Mouse (Mus musculus): ENCODE results near the gene Itsn1. TPM values are rescaled to one million over a fixed set of nuclear protein-coding genes. Genes with fewer than 3 reads are reported as not detected.

Gene Itsn1
- polyA plus RNA-seq, 1 experiment = 49.2 TPM

GRCm38 (mm10) chr16:91779576-91779975, 50.5 kb downstream of the Itsn1 start:
- Histone ChIP-seq H3K4me3 (replicated peaks) (no peak overlapping the region), H3K4me1 (peaks cover 37% of the 10 kb centered on the region), H3K36me3 (replicated peaks; ENCODE audit: low read length) (peaks cover 14% of the 10 kb centered on the region), H3K27me3 (replicated peaks) (peaks cover 81% of the 10 kb centered on the region), H3K9me3 (no peaks in the 10 kb centered on the region)
- no peak for TF ChIP-seq GATA1 (IDR thresholded peaks at IDR 0.05; ENCODE audit: borderline replicate concordance, low read length)
- TF ChIP-seq FLI1 (IDR thresholded peaks at IDR 0.05; ENCODE audit: low read length) = no peak

GRCm38 (mm10) chr16:91780151-91780550, 51.1 kb downstream of the Itsn1 start:
- TF ChIP-seq FLI1 (IDR thresholded peaks at IDR 0.05; ENCODE audit: low read length) = no peak
- no peak for TF ChIP-seq GATA1 (IDR thresholded peaks at IDR 0.05; ENCODE audit: borderline replicate concordance, low read length)
- Histone ChIP-seq H3K4me1 (peaks cover 41% of the 10 kb centered on the region), H3K4me3 (replicated peaks) (no peak overlapping the region), H3K36me3 (replicated peaks; ENCODE audit: low read length) (peaks cover 19% of the 10 kb centered on the region), H3K9me3 (no peaks in the 10 kb centered on the region), H3K27me3 (replicated peaks) (peaks cover 81% of the 10 kb centered on the region)

- H3K36me3 ChIP-seq (replicated peaks; ENCODE audit: low read length) = peaks cover 25% of the 10 kb centered on the region
- TF ChIP-seq FLI1 (IDR thresholded peaks at IDR 0.05; ENCODE audit: low read length) = no peak
- TF ChIP-seq GATA1 (IDR thresholded peaks at IDR 0.05; ENCODE audit: borderline replicate concordance, low read length) = no peak
- H3K4me3 ChIP-seq (replicated peaks) = no peak overlapping the region
- no peaks in the 10 kb centered on the region for H3K9me3 ChIP-seq
- H3K4me1 ChIP-seq = peaks cover 47% of the 10 kb centered on the region
- H3K27me3 ChIP-seq (replicated peaks) = peaks cover 84% of the 10 kb centered on the region
Measured at GRCm38 (mm10) chr16:91780826-91781225, 51.7 kb downstream of the Itsn1 start.

GRCm38 (mm10) chr16:91783191-91783590, 54.1 kb downstream of the Itsn1 start:
- Histone ChIP-seq H3K4me3 (replicated peaks) (no peak overlapping the region), H3K27me3 (replicated peaks) (peaks cover 87% of the 10 kb centered on the region), H3K36me3 (replicated peaks; ENCODE audit: low read length) (peaks cover 45% of the 10 kb centered on the region), H3K4me1 (peaks cover 57% of the 10 kb centered on the region), H3K9me3 (peaks cover 2% of the 10 kb centered on the region)
- no peak for TF ChIP-seq GATA1 (IDR thresholded peaks at IDR 0.05; ENCODE audit: borderline replicate concordance, low read length)
- TF ChIP-seq FLI1 (IDR thresholded peaks at IDR 0.05; ENCODE audit: low read length) = no peak

- TF ChIP-seq FLI1 (IDR thresholded peaks at IDR 0.05; ENCODE audit: low read length) = no peak
- no peak for TF ChIP-seq GATA1 (IDR thresholded peaks at IDR 0.05; ENCODE audit: borderline replicate concordance, low read length)
- Histone ChIP-seq H3K9me3 (peaks cover 8% of the 10 kb centered on the region), H3K4me1 (peaks cover 68% of the 10 kb centered on the region), H3K4me3 (replicated peaks) (no peak overlapping the region), H3K36me3 (replicated peaks; ENCODE audit: low read length) (peaks cover 50% of the 10 kb centered on the region), H3K27me3 (replicated peaks) (peaks cover 92% of the 10 kb centered on the region)
Measured at GRCm38 (mm10) chr16:91784298-91784697, 55.2 kb downstream of the Itsn1 start.

GRCm38 (mm10) chr16:91786425-91786824, 57.3 kb downstream of the Itsn1 start:
- peaks cover 8% of the 10 kb centered on the region for H3K9me3 ChIP-seq
- peaks cover 57% of the 10 kb centered on the region for H3K36me3 ChIP-seq (replicated peaks; ENCODE audit: low read length)
- TF ChIP-seq GATA1 (IDR thresholded peaks at IDR 0.05; ENCODE audit: borderline replicate concordance, low read length) (no peak), FLI1 (IDR thresholded peaks at IDR 0.05; ENCODE audit: low read length) (no peak)
- no peak overlapping the region for H3K4me3 ChIP-seq (replicated peaks)
- peaks cover 76% of the 10 kb centered on the region for H3K4me1 ChIP-seq
- peaks cover 79% of the 10 kb centered on the region for H3K27me3 ChIP-seq (replicated peaks)

- Histone ChIP-seq H3K4me3 (replicated peaks) (peak overlapping the region; percentile 80), H3K27me3 (replicated peaks) (peaks cover 56% of the 10 kb centered on the region), H3K36me3 (replicated peaks; ENCODE audit: low read length) (peaks cover 52% of the 10 kb centered on the region), H3K4me1 (peaks cover 99% of the 10 kb centered on the region), H3K9me3 (peaks cover 8% of the 10 kb centered on the region)
- TF ChIP-seq GATA1 (IDR thresholded peaks at IDR 0.05; ENCODE audit: borderline replicate concordance, low read length) (peak; percentile 96; the same call in 2 of the 3 replicates), FLI1 (IDR thresholded peaks at IDR 0.05; ENCODE audit: low read length) (peak; percentile 90)
Measured at GRCm38 (mm10) chr16:91789728-91790127, 60.6 kb downstream of the Itsn1 start.

- peaks cover 48% of the 10 kb centered on the region for H3K27me3 ChIP-seq (replicated peaks)
- peaks cover 25% of the 10 kb centered on the region for H3K9me3 ChIP-seq
- H3K4me1 ChIP-seq = peaks cover 93% of the 10 kb centered on the region
- no peak overlapping the region for H3K4me3 ChIP-seq (replicated peaks)
- TF ChIP-seq FLI1 (IDR thresholded peaks at IDR 0.05; ENCODE audit: low read length) (no peak), GATA1 (IDR thresholded peaks at IDR 0.05; ENCODE audit: borderline replicate concordance, low read length) (no peak)
- H3K36me3 ChIP-seq (replicated peaks; ENCODE audit: low read length) = peaks cover 49% of the 10 kb centered on the region
Measured at GRCm38 (mm10) chr16:91792477-91793196, 63.6 kb downstream of the Itsn1 start.

GRCm38 (mm10) chr16:91793507-91794278, 64.6 kb downstream of the Itsn1 start:
- Histone ChIP-seq H3K9me3 (peaks cover 18% of the 10 kb centered on the region), H3K27me3 (replicated peaks) (peaks cover 44% of the 10 kb centered on the region), H3K4me1 (peaks cover 91% of the 10 kb centered on the region), H3K4me3 (replicated peaks) (peak overlapping the region; percentile 91), H3K36me3 (replicated peaks; ENCODE audit: low read length) (peaks cover 45% of the 10 kb centered on the region)
- TF ChIP-seq GATA1 (IDR thresholded peaks at IDR 0.05; ENCODE audit: borderline replicate concordance, low read length) (peak; percentile 59; the same call in 1 of the 3 replicates), FLI1 (IDR thresholded peaks at IDR 0.05; ENCODE audit: low read length) (no peak)

- no peak for TF ChIP-seq FLI1 (IDR thresholded peaks at IDR 0.05; ENCODE audit: low read length)
- TF ChIP-seq GATA1 (IDR thresholded peaks at IDR 0.05; ENCODE audit: borderline replicate concordance, low read length) = no peak
- Histone ChIP-seq H3K27me3 (replicated peaks) (peaks cover 42% of the 10 kb centered on the region), H3K9me3 (peaks cover 16% of the 10 kb centered on the region), H3K36me3 (replicated peaks; ENCODE audit: low read length) (peaks cover 45% of the 10 kb centered on the region), H3K4me3 (replicated peaks) (peak overlapping the region; percentile 91), H3K4me1 (peaks cover 86% of the 10 kb centered on the region)
Measured at GRCm38 (mm10) chr16:91794306-91794705, 65.2 kb downstream of the Itsn1 start.

All from megakaryocyte, embryonic 14.5 days (primary cell).